Mouse (Mus musculus): ENCODE results near the gene Kcnj12. TPM values are rescaled to one million over a fixed set of nuclear protein-coding genes. Genes with fewer than 3 reads are reported as not detected.

Gene Kcnj12
- polyA plus RNA-seq, 1 experiment, result 5.8 TPM

- Histone ChIP-seq H3K4me1 (ENCODE audit: control insufficient read depth, insufficient read depth, low read length) (no peaks in the 10 kb centered on the region), H3K4me3 (replicated peaks; ENCODE audit: extremely low read depth, low read depth, low read length) (no peak overlapping the region)
- WGBS, result 74% methylated on average over 1 of the region's 1 CpGs
- TF ChIP-seq POLR2A (IDR thresholded peaks at IDR 0.05; ENCODE audit: borderline replicate concordance, extremely low read depth, low read depth, low read length) (no peak), CTCF (IDR thresholded peaks at IDR 0.05; ENCODE audit: insufficient read depth, low read length) (no peak)
- no peak for DNase-seq
These were observed 75.7 kb downstream of the Kcnj12 start for GRCm38 (mm10) chr11:61098046-61098445.

GRCm38 (mm10) chr11:61102397-61103339, 80.3 kb downstream of the Kcnj12 start:
- DNase-seq, result no peak
- 69% methylated on average over 13 of the region's 13 CpGs for WGBS
- TF ChIP-seq POLR2A (IDR thresholded peaks at IDR 0.05; ENCODE audit: borderline replicate concordance, extremely low read depth, low read depth, low read length), result no peak
- TF ChIP-seq CTCF (IDR thresholded peaks at IDR 0.05; ENCODE audit: insufficient read depth, low read length), result no peak
- H3K4me1 ChIP-seq (ENCODE audit: control insufficient read depth, insufficient read depth, low read length), result no peaks in the 10 kb centered on the region
- no peak overlapping the region for H3K4me3 ChIP-seq (replicated peaks; ENCODE audit: extremely low read depth, low read depth, low read length)

- Histone ChIP-seq H3K4me3 (replicated peaks; ENCODE audit: extremely low read depth, low read depth, low read length) (no peak overlapping the region), H3K4me1 (ENCODE audit: control insufficient read depth, insufficient read depth, low read length) (no peaks in the 10 kb centered on the region)
- TF ChIP-seq POLR2A (IDR thresholded peaks at IDR 0.05; ENCODE audit: borderline replicate concordance, extremely low read depth, low read depth, low read length) (no peak), CTCF (IDR thresholded peaks at IDR 0.05; ENCODE audit: insufficient read depth, low read length) (peak; percentile 100)
- WGBS, result 19% methylated on average over 20 of the region's 20 CpGs
- DNase-seq, result peak; percentile 79
These were observed 82.0 kb downstream of the Kcnj12 start for GRCm38 (mm10) chr11:61104241-61104901.

GRCm38 (mm10) chr11:61108911-61109361, 86.6 kb downstream of the Kcnj12 start:
- WGBS, result 77% methylated on average over 12 of the region's 12 CpGs
- no peak overlapping the region for H3K4me3 ChIP-seq (replicated peaks; ENCODE audit: extremely low read depth, low read depth, low read length)
- H3K4me1 ChIP-seq (ENCODE audit: control insufficient read depth, insufficient read depth, low read length), result no peaks in the 10 kb centered on the region
- TF ChIP-seq CTCF (IDR thresholded peaks at IDR 0.05; ENCODE audit: insufficient read depth, low read length), result no peak
- no peak for TF ChIP-seq POLR2A (IDR thresholded peaks at IDR 0.05; ENCODE audit: borderline replicate concordance, extremely low read depth, low read depth, low read length)
- no peak for DNase-seq

GRCm38 (mm10) chr11:61109707-61110106, 87.3 kb downstream of the Kcnj12 start:
- no peaks in the 10 kb centered on the region for H3K4me1 ChIP-seq (ENCODE audit: control insufficient read depth, insufficient read depth, low read length)
- no peak for TF ChIP-seq POLR2A (IDR thresholded peaks at IDR 0.05; ENCODE audit: borderline replicate concordance, extremely low read depth, low read depth, low read length)
- TF ChIP-seq CTCF (IDR thresholded peaks at IDR 0.05; ENCODE audit: insufficient read depth, low read length), result no peak
- H3K4me3 ChIP-seq (replicated peaks; ENCODE audit: extremely low read depth, low read depth, low read length), result no peak overlapping the region
- 73% methylated on average over 6 of the region's 6 CpGs for WGBS
- no peak for DNase-seq

GRCm38 (mm10) chr11:61110113-61110512, 87.7 kb downstream of the Kcnj12 start:
- Histone ChIP-seq H3K4me3 (replicated peaks; ENCODE audit: extremely low read depth, low read depth, low read length) (no peak overlapping the region), H3K4me1 (ENCODE audit: control insufficient read depth, insufficient read depth, low read length) (no peaks in the 10 kb centered on the region)
- DNase-seq, result no peak
- WGBS, result 74% methylated on average over 10 of the region's 10 CpGs
- TF ChIP-seq CTCF (IDR thresholded peaks at IDR 0.05; ENCODE audit: insufficient read depth, low read length) (no peak), POLR2A (IDR thresholded peaks at IDR 0.05; ENCODE audit: borderline replicate concordance, extremely low read depth, low read depth, low read length) (no peak)

GRCm38 (mm10) chr11:61110928-61111327, 88.6 kb downstream of the Kcnj12 start:
- WGBS, result 56% methylated on average over 1 of the region's 1 CpGs
- no peak for TF ChIP-seq POLR2A (IDR thresholded peaks at IDR 0.05; ENCODE audit: borderline replicate concordance, extremely low read depth, low read depth, low read length)
- no peak for TF ChIP-seq CTCF (IDR thresholded peaks at IDR 0.05; ENCODE audit: insufficient read depth, low read length)
- no peak for DNase-seq
- H3K4me1 ChIP-seq (ENCODE audit: control insufficient read depth, insufficient read depth, low read length), result no peaks in the 10 kb centered on the region
- no peak overlapping the region for H3K4me3 ChIP-seq (replicated peaks; ENCODE audit: extremely low read depth, low read depth, low read length)

GRCm38 (mm10) chr11:61111472-61111871, 89.1 kb downstream of the Kcnj12 start:
- DNase-seq, result no peak
- Histone ChIP-seq H3K4me3 (replicated peaks; ENCODE audit: extremely low read depth, low read depth, low read length) (no peak overlapping the region), H3K4me1 (ENCODE audit: control insufficient read depth, insufficient read depth, low read length) (no peaks in the 10 kb centered on the region)
- WGBS, result 90% methylated on average over 4 of the region's 4 CpGs
- no peak for TF ChIP-seq CTCF (IDR thresholded peaks at IDR 0.05; ENCODE audit: insufficient read depth, low read length)
- no peak for TF ChIP-seq POLR2A (IDR thresholded peaks at IDR 0.05; ENCODE audit: borderline replicate concordance, extremely low read depth, low read depth, low read length)

- H3K4me3 ChIP-seq (replicated peaks; ENCODE audit: extremely low read depth, low read depth, low read length), result no peak overlapping the region
- DNase-seq, result no peak
- no peak for TF ChIP-seq CTCF (IDR thresholded peaks at IDR 0.05; ENCODE audit: insufficient read depth, low read length)
- 55% methylated on average over 8 of the region's 8 CpGs for WGBS
- no peaks in the 10 kb centered on the region for H3K4me1 ChIP-seq (ENCODE audit: control insufficient read depth, insufficient read depth, low read length)
These were observed 90.1 kb downstream of the Kcnj12 start for GRCm38 (mm10) chr11:61112323-61112995.

All from lung, adult 2 months (tissue).